Mouse (Mus musculus) MEL (cell line): Measurements from ENCODE around the gene Trp73. TPM values are rescaled to one million over a fixed set of nuclear protein-coding genes. Genes with fewer than 3 reads are reported as not detected.

Source experiments
- DNase-seq: peaks from one replicate; pipeline ENCODE4 v3.0.0; 2011; ENCODE audit warnings: low read depth, low spot score
- H3K27ac ChIP-seq: 2 replicates; pipeline ENCODE4 v1.5.1; 2012; ENCODE audit warnings: low read depth, mild to moderate bottlenecking, control low read depth, low read length, moderate library complexity; ENCODE audit not compliant: control insufficient read depth
- H3K27me3 ChIP-seq, 2 experiments: fragments of 150-350 bp in 1 of 2; sonication (generic) in 1 of 2; 2 replicates each; pipeline ENCODE4 v1.6.1; 2012; ENCODE audit warnings: low read length in 2 of 2, mild to moderate bottlenecking in 2 of 2, improper control_type of control experiment in 1 of 2, moderate library complexity in 1 of 2; ENCODE audit not compliant: insufficient read depth in 2 of 2, control insufficient read depth in 1 of 2
- H3K36me3 ChIP-seq, 2 experiments: 2 replicates each; pipeline ENCODE4 v1.6.1; 2012 to 2014; ENCODE audit warnings: low read length in 2 of 2, improper control_type of control experiment in 1 of 2, inconsistent platforms in 1 of 2, mild to moderate bottlenecking in 1 of 2; ENCODE audit not compliant: insufficient read depth in 2 of 2, control insufficient read depth in 1 of 2
- H3K4me1 ChIP-seq, 2 experiments: fragments of 150-350 bp in 1 of 2; sonication (generic) in 1 of 2; 2 replicates each; pipeline ENCODE4 v1.6.1; 2012; ENCODE audit warnings: low read length in 2 of 2, improper control_type of control experiment in 1 of 2, mild to moderate bottlenecking in 1 of 2; ENCODE audit not compliant: insufficient read depth in 2 of 2, control insufficient read depth in 1 of 2
- H3K4me3 ChIP-seq, 2 experiments: fragments of 150-350 bp in 1 of 2; sonication (generic) in 1 of 2; 2 replicates each; pipeline ENCODE4 v1.5.1; 2012; ENCODE audit warnings: low read depth in 2 of 2, low read length in 2 of 2, mild to moderate bottlenecking in 2 of 2, moderate library complexity in 2 of 2, control low read depth in 1 of 2, improper control_type of control experiment in 1 of 2; ENCODE audit not compliant: control insufficient read depth in 1 of 2, insufficient read depth in 1 of 2
- H3K79me2 ChIP-seq: 2 replicates; pipeline ENCODE4 v1.6.1; 2012; ENCODE audit warnings: mild to moderate bottlenecking, low read length, moderate library complexity; ENCODE audit not compliant: control insufficient read depth, poor library complexity, insufficient read depth
- H3K9ac ChIP-seq: 2 replicates; pipeline ENCODE4 v1.6.1; 2012; ENCODE audit warnings: low read depth, mild to moderate bottlenecking, control low read depth, low read length, moderate library complexity; ENCODE audit not compliant: control insufficient read depth, poor library complexity, severe bottlenecking
- H3K9me3 ChIP-seq: fragments of 150-350 bp; sonication (generic); replicated peaks from 2 replicates; pipeline ENCODE4 v1.6.1; 2012; ENCODE audit warnings: mild to moderate bottlenecking, low read length, improper control_type of control experiment, moderate library complexity; ENCODE audit not compliant: insufficient read depth
- CHD1 ChIP-seq: IDR thresholded peaks from 2 replicates; pipeline ENCODE4 v1.6.1; 2012; ENCODE audit warnings: low read depth, mild to moderate bottlenecking, inconsistent platforms, low read length, improper control_type of control experiment
- CHD2 ChIP-seq: IDR thresholded peaks from 2 replicates; pipeline ENCODE4 v1.6.1; 2011; ENCODE audit warnings: low read length, improper control_type of control experiment
- E2F4 ChIP-seq: IDR thresholded peaks from 2 replicates; pipeline ENCODE4 v1.6.1; 2011; ENCODE audit warnings: low read depth, low read length, improper control_type of control experiment, borderline replicate concordance
- ELF1 ChIP-seq: IDR thresholded peaks from 2 replicates; pipeline ENCODE4 v1.6.1; 2014; ENCODE audit warnings: low read depth, mild to moderate bottlenecking, inconsistent platforms, low read length, improper control_type of control experiment, moderate library complexity
- EP300 ChIP-seq, 2 experiments: IDR thresholded peaks; 2 replicates each; pipeline ENCODE4 v1.6.1; 2011; ENCODE audit warnings: improper control_type of control experiment in 2 of 2, low read length in 2 of 2, low read depth in 1 of 2, mild to moderate bottlenecking in 1 of 2
- ETS1 ChIP-seq: IDR thresholded peaks from 2 replicates; pipeline ENCODE4 v1.6.1; 2012; ENCODE audit warnings: low read depth, mild to moderate bottlenecking, inconsistent platforms, low read length, improper control_type of control experiment, moderate library complexity
- GABPA ChIP-seq: IDR thresholded peaks from 2 replicates; pipeline ENCODE4 v1.6.1; 2012; ENCODE audit warnings: low read depth, mild to moderate bottlenecking, inconsistent platforms, low read length, improper control_type of control experiment, moderate library complexity
- JUND ChIP-seq: IDR thresholded peaks from 2 replicates; pipeline ENCODE4 v1.6.1; 2011; ENCODE audit warnings: low read depth, mild to moderate bottlenecking, improper control_type of control experiment, low read length
- KAT2A ChIP-seq: conservative IDR thresholded peaks from 2 replicates; pipeline ENCODE4 v1.6.1; 2012; ENCODE audit warnings: low read depth, low read length, improper control_type of control experiment, inconsistent platforms
- MAFK ChIP-seq: IDR thresholded peaks from 2 replicates; pipeline ENCODE4 v1.6.1; 2011; ENCODE audit warnings: low read depth, mild to moderate bottlenecking, low read length, improper control_type of control experiment, borderline replicate concordance
- MAX ChIP-seq: IDR thresholded peaks from 2 replicates; pipeline ENCODE4 v1.6.1; 2011; ENCODE audit warnings: low read length, improper control_type of control experiment
- MAZ ChIP-seq: IDR thresholded peaks from 2 replicates; pipeline ENCODE4 v1.6.1; 2012; ENCODE audit warnings: low read depth, mild to moderate bottlenecking, inconsistent platforms, low read length, improper control_type of control experiment
- MXI1 ChIP-seq: IDR thresholded peaks from 2 replicates; pipeline ENCODE4 v1.6.1; 2011; ENCODE audit warnings: mild to moderate bottlenecking, low read depth, low read length, improper control_type of control experiment
- MYC ChIP-seq: IDR thresholded peaks from 2 replicates; pipeline ENCODE4 v1.6.1; 2011; ENCODE audit warnings: low read depth, mild to moderate bottlenecking, low read length, improper control_type of control experiment, moderate library complexity
- NRF1 ChIP-seq: IDR thresholded peaks from 2 replicates; pipeline ENCODE4 v1.6.1; 2014; ENCODE audit warnings: low read depth, mild to moderate bottlenecking, inconsistent platforms, low read length, improper control_type of control experiment, moderate library complexity; ENCODE audit not compliant: poor library complexity, insufficient read depth, severe bottlenecking
- POLR2A ChIP-seq, 2 experiments: IDR thresholded peaks; 2 replicates each; pipeline ENCODE4 v1.6.1; 2011 to 2012; ENCODE audit warnings: low read length in 2 of 2, mild to moderate bottlenecking in 2 of 2, control low read depth in 1 of 2, improper control_type of control experiment in 1 of 2, low read depth in 1 of 2, moderate library complexity in 1 of 2; ENCODE audit not compliant: control insufficient read depth in 1 of 2, insufficient read depth in 1 of 2, poor library complexity in 1 of 2
- RAD21 ChIP-seq: IDR thresholded peaks from 2 replicates; pipeline ENCODE4 v1.6.1; 2011; ENCODE audit warnings: mild to moderate bottlenecking, low read depth, low read length, improper control_type of control experiment
- RCOR1 ChIP-seq: IDR thresholded peaks from 2 replicates; pipeline ENCODE4 v1.6.1; 2012; ENCODE audit warnings: low read depth, mild to moderate bottlenecking, inconsistent platforms, low read length, improper control_type of control experiment
- SIN3A ChIP-seq: IDR thresholded peaks from 2 replicates; pipeline ENCODE4 v1.6.1; 2012; ENCODE audit warnings: low read length, improper control_type of control experiment, inconsistent platforms
- SMC3 ChIP-seq: IDR thresholded peaks from 2 replicates; pipeline ENCODE4 v1.6.1; 2011; ENCODE audit warnings: low read depth, low read length, improper control_type of control experiment
- TBP ChIP-seq: IDR thresholded peaks from 2 replicates; pipeline ENCODE4 v1.8.0; 2011; ENCODE audit warnings: low read depth, low read length, improper control_type of control experiment
- TCF12 ChIP-seq: IDR thresholded peaks from 2 replicates; pipeline ENCODE4 v1.6.1; 2014; ENCODE audit warnings: low read depth, mild to moderate bottlenecking, inconsistent platforms, low read length, improper control_type of control experiment, moderate library complexity
- USF1 ChIP-seq: IDR thresholded peaks from 2 replicates; pipeline ENCODE4 v1.6.1; 2014; ENCODE audit warnings: low read depth, mild to moderate bottlenecking, inconsistent platforms, low read length, improper control_type of control experiment, moderate library complexity
- USF2 ChIP-seq, 2 experiments: IDR thresholded peaks; 2 replicates each; pipeline ENCODE4 v1.6.1; 2011 to 2012; ENCODE audit warnings: improper control_type of control experiment in 2 of 2, low read length in 2 of 2, borderline replicate concordance in 1 of 2, inconsistent platforms in 1 of 2, low read depth in 1 of 2, mild to moderate bottlenecking in 1 of 2; ENCODE audit not compliant: insufficient read depth in 1 of 2
- ZC3H11A ChIP-seq: IDR thresholded peaks from 2 replicates; pipeline ENCODE4 v1.6.1; 2012; ENCODE audit warnings: low read depth, mild to moderate bottlenecking, inconsistent platforms, low read length, improper control_type of control experiment
- ZKSCAN1 ChIP-seq: IDR thresholded peaks from 2 replicates; pipeline ENCODE4 v1.6.1; 2012; ENCODE audit warnings: low read depth, mild to moderate bottlenecking, inconsistent platforms, low read length, improper control_type of control experiment, moderate library complexity
- ZMIZ1 ChIP-seq: IDR thresholded peaks from 2 replicates; pipeline ENCODE4 v1.6.1; 2012; ENCODE audit warnings: low read depth, mild to moderate bottlenecking, inconsistent platforms, low read length, improper control_type of control experiment, moderate library complexity
- ZNF384 ChIP-seq: IDR thresholded peaks from 2 replicates; pipeline ENCODE4 v1.6.1; 2012; ENCODE audit warnings: low read depth, mild to moderate bottlenecking, inconsistent platforms, low read length, improper control_type of control experiment
- polyA plus RNA-seq, 2 experiments: library from polyadenylated mRNA; stranded (reverse) in 1 of 2; unstranded in 1 of 2; fragments of >175 nt in 1 of 2; fragments of >200 nt in 1 of 2; gene quantifications; 2 replicates each; pipeline versions ENCODE4 v1.2.1 to v1.2.4; 2012; ENCODE audit warnings: low replicate concordance in 2 of 2, low read depth in 1 of 2; ENCODE audit not compliant: insufficient read length in 2 of 2, insufficient read depth in 1 of 2, missing spikeins in 1 of 2
- total RNA-seq: library from RNA; depleted of rRNA; stranded (reverse); fragments of 300-350 nt; gene quantifications from 2 replicates; pipeline ENCODE4 v1.2.3, GENCODE M21; 2012

The Trp73 gene
- total and polyA plus RNA-seq, 3 experiments, result 0.03 to 0.04 TPM; not detected in 1

DNA sequence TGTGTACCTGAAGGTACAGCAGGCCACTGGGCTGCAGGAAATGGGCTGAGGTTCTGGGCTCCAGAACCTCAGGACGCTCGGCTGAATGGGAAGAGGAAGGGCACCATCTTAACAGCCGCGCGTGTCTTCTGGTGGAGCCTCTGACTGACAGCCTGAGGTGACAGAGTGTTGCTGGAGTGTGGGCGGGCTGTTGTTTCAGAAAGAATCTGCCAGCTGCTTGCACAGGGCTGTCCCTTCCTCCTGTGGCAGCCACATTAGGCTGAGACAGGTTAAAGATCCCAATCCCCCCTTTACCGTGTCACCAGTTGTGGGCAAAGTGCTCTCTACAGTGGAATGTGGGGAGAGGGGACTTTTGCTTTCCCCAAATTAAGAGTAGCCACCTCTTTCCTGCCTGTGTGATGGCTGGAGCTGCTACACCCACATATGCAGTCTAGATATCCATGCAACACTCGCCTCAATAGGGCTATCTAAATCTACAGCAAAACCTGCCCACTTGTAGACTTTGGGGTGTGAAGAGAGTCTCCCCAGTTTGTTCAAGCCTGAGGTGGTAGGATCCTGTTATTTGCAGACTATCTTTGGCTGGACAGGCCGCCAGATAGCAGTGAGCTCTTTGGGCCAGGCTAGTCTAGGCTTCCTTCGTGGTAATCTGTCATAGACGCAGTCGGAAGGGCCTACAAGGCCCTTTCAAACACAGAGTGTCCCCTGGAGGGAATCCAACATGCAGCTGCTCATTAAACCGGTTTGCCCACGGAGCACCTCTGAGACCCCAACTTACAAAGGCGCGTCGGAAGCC is 115.1 kb downstream of the Trp73 start:
- Histone ChIP-seq H3K4me3 (peak overlapping the region; percentile 74 to 79), H3K79me2 (peaks cover 16% of the 10 kb centered on the region), H3K4me1 (peaks cover 0 to 13% of the 10 kb centered on the region in 2 experiments; a peak in 3 of 4 replicates)

DNA sequence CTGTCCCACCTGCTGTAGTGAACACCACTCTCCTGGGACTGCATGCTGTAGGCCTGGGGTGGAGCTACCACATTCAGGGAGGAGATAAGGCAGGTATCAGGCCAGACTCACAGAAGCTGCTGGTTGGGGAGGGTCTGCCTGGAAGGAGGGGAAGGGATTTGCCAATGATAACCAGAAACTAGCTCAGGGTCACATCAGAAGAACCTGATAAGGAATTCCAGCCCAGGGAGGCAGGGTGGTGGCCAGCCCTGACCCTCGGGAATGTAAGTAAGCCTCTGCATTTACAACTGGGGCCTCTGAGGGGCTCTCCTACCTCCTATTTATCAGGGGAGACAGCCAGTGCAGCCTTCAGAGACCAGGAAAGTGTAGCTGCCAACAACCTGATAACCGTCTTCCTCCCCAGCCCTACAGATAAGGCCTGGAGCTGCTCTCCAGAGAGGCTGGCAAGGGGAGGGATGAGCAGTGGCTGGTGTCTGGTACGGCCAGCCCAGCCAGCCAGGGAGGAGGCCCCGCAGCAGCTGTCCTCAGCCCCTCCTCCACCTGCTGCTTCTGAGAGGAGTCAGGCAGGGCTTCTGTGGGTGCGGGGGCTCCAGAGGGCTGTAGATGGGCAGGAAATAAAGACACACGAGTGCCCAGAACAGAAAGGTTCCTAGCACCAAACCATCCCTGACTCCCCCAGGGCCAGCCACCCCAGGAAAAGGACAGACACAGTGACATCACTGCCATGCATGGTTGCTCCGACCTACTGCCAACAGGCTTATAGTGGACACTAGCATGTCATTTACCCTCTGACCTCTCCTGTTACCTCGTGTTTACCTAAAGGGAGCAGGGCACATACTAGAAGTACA is 116.0 kb downstream of the Trp73 start:
- Histone ChIP-seq H3K36me3 (peaks cover 0 to 11% of the 10 kb centered on the region in 2 experiments), H3K27me3 (no peaks in the 10 kb centered on the region), H3K79me2 (peaks cover 16% of the 10 kb centered on the region), H3K4me3 (peak overlapping the region; percentile 74 to 79), H3K4me1 (peaks cover 0 to 13% of the 10 kb centered on the region in 2 experiments; a peak in 3 of 4 replicates), H3K27ac (peak overlapping the region; percentile 97), H3K9me3 (no peaks in the 10 kb centered on the region), H3K9ac (peak overlapping the region; percentile 84)
- peak; percentile 92 for DNase-seq
- TF ChIP-seq ZNF384 (no peak), ZC3H11A (no peak), SMC3 (no peak), MYC (no peak), NRF1 (no peak), MAFK (no peak), GABPA (no peak), KAT2A (no peak), E2F4 (no peak), POLR2A (IDR thresholded peaks at IDR 0.05; ENCODE audit: control insufficient read depth in 1 of 2, insufficient read depth in 1 of 2, low read depth in 1 of 2, low read length in 2 of 2, poor library complexity in 1 of 2) (peak; percentile 14 to 44; a peak in 2 of 4 replicates), CHD1 (0 out of 2 replicates have a peak, but pooled peaks have one; percentile 32), ETS1 (peak; percentile 74; the same call in 1 of the 2 replicates), RAD21 (no peak), RCOR1 (peak; percentile 52), ELF1 (peak; percentile 7; the same call in 1 of the 2 replicates), TCF12 (peak; percentile 88), USF2 (IDR thresholded peaks at IDR 0.05; ENCODE audit: borderline replicate concordance in 1 of 2, insufficient read depth in 1 of 2, low read depth in 1 of 2, low read length in 2 of 2) (no peak), EP300 (IDR thresholded peaks at IDR 0.05; ENCODE audit: low read depth in 1 of 2, low read length in 2 of 2) (peak; percentile 76 to 89), CHD2 (0 out of 2 replicates have a peak, but pooled peaks have one; percentile 38), ZKSCAN1 (no peak), MAX (no peak; the same call in 1 of the 2 replicates), ZMIZ1 (peak; percentile 30; the same call in 1 of the 2 replicates)

More for the DNA sequence above, 115.1 kb downstream of the Trp73 start:
- Histone ChIP-seq H3K27ac (peak overlapping the region; percentile 97), H3K36me3 (peaks cover 0 to 11% of the 10 kb centered on the region in 2 experiments), H3K9me3 (no peaks in the 10 kb centered on the region), H3K9ac (peak overlapping the region; percentile 84), H3K27me3 (no peaks in the 10 kb centered on the region)
- TF ChIP-seq RAD21 (no peak), ETS1 (peak; percentile 44), TBP (peak; percentile 48; the same call in 1 of the 2 replicates), TCF12 (no peak), MAX (peak; percentile 68; the same call in 1 of the 2 replicates), USF1 (no peak), ZC3H11A (no peak), MXI1 (peak; percentile 67), SIN3A (peak; percentile 79), CHD1 (0 out of 2 replicates have a peak, but pooled peaks have one; percentile 51), USF2 (IDR thresholded peaks at IDR 0.05; ENCODE audit: borderline replicate concordance in 1 of 2, insufficient read depth in 1 of 2, low read depth in 1 of 2, low read length in 2 of 2) (no peak), EP300 (IDR thresholded peaks at IDR 0.05; ENCODE audit: low read depth in 1 of 2, low read length in 2 of 2) (0 out of 4 replicates have a peak, but pooled peaks have one; percentile 9 to 14), MAZ (no peak), JUND (no peak)
- TF ChIP-seq, all 39 proteins: peak for 7
- peak; percentile 80 for DNase-seq
